Mouse (Mus musculus) heart, adult 2 months (tissue): ENCODE data around the gene Gnl3l.

Experiments used
- CTCF ChIP-seq: fragments of 200-600 bp; IDR thresholded peaks from 2 replicates; pipeline ENCODE4 v1.8.1; 2022; ENCODE audit warnings: antibody characterized with exemption, mild to moderate bottlenecking, moderate library complexity
- POLR2A ChIP-seq: fragments of 200-500 bp; IDR thresholded peaks from 2 replicates; pipeline ENCODE4 v1.6.1; 2011; ENCODE audit warnings: mild to moderate bottlenecking, low read depth, low read length, control low read depth; ENCODE audit not compliant: insufficient read depth

DNA sequence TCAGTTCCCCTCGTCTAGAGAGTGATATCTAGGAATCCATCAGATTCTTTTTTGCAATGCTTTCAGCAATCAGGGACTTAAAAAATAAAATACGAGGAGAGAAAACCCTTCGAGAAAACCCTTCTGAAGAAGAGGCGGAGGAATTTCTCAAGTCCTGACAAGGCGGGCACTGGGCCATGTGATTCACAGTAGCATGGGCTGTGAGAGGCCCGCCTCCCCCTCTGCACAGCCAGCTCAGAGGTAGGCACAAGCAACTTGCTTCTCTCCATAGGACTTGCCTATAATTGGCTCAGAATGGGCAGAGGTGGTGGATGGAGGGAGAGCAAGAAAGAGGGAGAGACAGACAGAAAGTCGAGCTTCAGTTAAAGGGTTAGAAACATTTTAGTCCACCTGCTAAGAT lies 33.2 kb upstream of the Gnl3l start:
- TF ChIP-seq POLR2A: no peak
- TF ChIP-seq CTCF: no peak
